Mouse (Mus musculus) liver, adult 2 months (tissue): ENCODE results near the gene Ptprn2.

ENCODE experiments used
- CTCF ChIP-seq: fragments of 200-500 bp; IDR thresholded peaks from 2 replicates; pipeline ENCODE4 v1.5.1; 2011; ENCODE audit warnings: low read depth, low read length, control low read depth
- POLR2A ChIP-seq: fragments of 200-500 bp; IDR thresholded peaks from 2 replicates; pipeline ENCODE4 v1.6.1; 2011; ENCODE audit warnings: low read length, control low read depth; ENCODE audit not compliant: insufficient read depth; ENCODE audit errors: extremely low read depth

DNA sequence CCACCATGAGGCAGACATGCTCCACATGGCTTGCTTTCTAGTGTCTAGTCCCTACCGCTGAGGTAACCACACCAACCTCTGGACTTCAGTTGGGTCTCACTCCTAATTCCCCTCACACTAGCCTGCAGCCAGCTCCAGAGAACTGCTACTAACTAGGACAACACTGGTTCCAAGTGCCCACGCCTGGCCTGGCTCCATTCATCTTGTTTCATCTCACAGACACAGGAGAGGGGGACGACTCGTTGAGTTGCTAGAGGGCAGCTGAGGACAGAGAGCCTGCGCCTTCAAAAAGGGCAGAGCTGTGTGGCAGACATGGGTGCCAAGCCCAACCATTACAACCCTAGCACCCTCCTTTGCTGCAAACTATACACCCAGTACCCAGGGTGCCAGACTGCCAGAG is 593.4 kb downstream of the Ptprn2 start:
- TF ChIP-seq CTCF (no peak), POLR2A (no peak)
